In genomic region chr9:103226806-103227205, GRCm38 (mm10) we compare ENCODE assay signal across 16 mouse cellular contexts. TPM values are rescaled to one million over a fixed set of nuclear protein-coding genes. Genes with fewer than 3 reads are reported as not detected.
DNase-seq lines count a peak whose midpoint lies in the region; ATAC-seq lines count a peak whose summit lies in the region.
"Had no signal": no experiment of that assay in that cellular context is flagged by ENCODE, and none has a peak within 500 bp of the region (broad histone marks: within the 10 kb centered on the region; RNA-seq: fewer than 3 reads in every experiment).

No protein-coding gene starts in this region.

- no peaks in the 10 kb centered on the region for H3K9me3 ChIP-seq in kidney, embryonic 14.5 days (ENCODE audit: control insufficient read depth, low read length)
- H3K9me3 ChIP-seq: heart, embryonic 10.5 days; stomach, embryonic 15.5 days had no signal

- H3K9ac ChIP-seq in kidney, embryonic 14.5 days (ENCODE audit: low read depth, low read length), result no peak overlapping the region
- H3K9ac ChIP-seq: stomach, embryonic 15.5 days had no signal

- no peak overlapping the region for H3K4me3 ChIP-seq in kidney, embryonic 14.5 days (ENCODE audit: low read length)
- H3K4me3 ChIP-seq: heart, embryonic 10.5 days; stomach, embryonic 15.5 days had no signal

- no peak for ATAC-seq in kidney, embryonic 14.5 days (ENCODE audit: low FRiP score, low TSS enrichment)
- no peak for ATAC-seq in cerebellum, adult (ENCODE audit: insufficient number of reproducible peaks, low FRiP score, low TSS enrichment)
- ATAC-seq: intestine, embryonic 16.5 days had no signal

- DNase-seq in adrenal gland, adult 2 months, result peak; percentile 29
- no peak for DNase-seq in adrenal gland, adult 8-10 months
- DNase-seq in kidney, postnatal 10 days, result peak; percentile 79
- peak; percentile 33 to 63 for DNase-seq in kidney, postnatal 36 days
- DNase-seq in ovary, postnatal 14 days (ENCODE audit: low spot score), result peak; percentile 22
- DNase-seq in frontal cortex, postnatal 14 days (ENCODE audit: low spot score in 2 of 2), result no peak
- DNase-seq: cerebellum, adult 11 months; embryo, embryonic 11 days; thymus, postnatal 4 days had no signal

- H3K36me3 ChIP-seq in kidney, embryonic 14.5 days (ENCODE audit: control insufficient read depth, insufficient read depth, low read length), result no peaks in the 10 kb centered on the region
- H3K36me3 ChIP-seq: heart, embryonic 10.5 days; stomach, embryonic 15.5 days had no signal

- WGBS in kidney, embryonic 14.5 days, result 88% methylated on average over 15 of the region's 15 CpGs

- no peaks in the 10 kb centered on the region for H3K27me3 ChIP-seq in kidney, embryonic 14.5 days (ENCODE audit: control insufficient read depth, insufficient read depth, low read length)
- H3K27me3 ChIP-seq: stomach, embryonic 15.5 days had no signal

- no peak overlapping the region for H3K27ac ChIP-seq in kidney, embryonic 14.5 days (ENCODE audit: low read depth, low read length)
- H3K27ac ChIP-seq: heart, embryonic 10.5 days; stomach, embryonic 15.5 days had no signal

- H3K4me1 ChIP-seq in kidney, embryonic 14.5 days (ENCODE audit: control insufficient read depth, insufficient read depth, low read length), result no peaks in the 10 kb centered on the region
- H3K4me1 ChIP-seq: stomach, embryonic 15.5 days had no signal

- no peak overlapping the region for H3K4me2 ChIP-seq in kidney, embryonic 14.5 days (replicated peaks; ENCODE audit: low read depth, low read length)
- H3K4me2 ChIP-seq: stomach, embryonic 15.5 days had no signal

RNA-seq across cellular contexts. Expression of gene Gm20425, which starts 3.3 kb away (rescaled TPM):
- total RNA-seq in adrenal gland, adult 2 months (2021), result 10 to 100 TPM; 13.3 to 20.2 TPM
- 0.06 TPM in 1 of 2 replicates, not detected in the other for polyA plus RNA-seq in adrenal gland, adult 2 months (2012; rRNA removed)
- 10 to 100 TPM; 14.1 to 20.5 (median 17.7) TPM for total RNA-seq in adrenal gland, adult 8-10 months (2022)
- polyA plus RNA-seq in kidney, embryonic 14.5 days (2014; fragmentation: Nextera tagmentation; extraction: Ambion mirVana), result 1.4 TPM in 1 of 2 replicates, not detected in the other
- total RNA-seq: neutrophil, adult 5-6 weeks had no signal
- polyA plus RNA-seq: intestine, embryonic 16.5 days; limb, embryonic 11.5 days had no signal

RNA-seq across cellular contexts. Expression of gene Trf, which starts 3.4 kb away (rescaled TPM):
- 100 to 1,000 TPM; 241 to 278 TPM for total RNA-seq in adrenal gland, adult 2 months (2021)
- polyA plus RNA-seq in adrenal gland, adult 2 months (2012; rRNA removed), result 430 and 1,156 TPM in 2 replicates
- total RNA-seq in adrenal gland, adult 8-10 months (2022), result 100 to 1,000 TPM; 104 to 194 (median 130) TPM
- polyA plus RNA-seq in kidney, embryonic 14.5 days (2014; fragmentation: Nextera tagmentation; extraction: Ambion mirVana), result 12.8 and 17.2 TPM in 2 replicates

RNA-seq across cellular contexts. Expression of gene Srprb, which starts 24.9 kb away (rescaled TPM):
- 10 to 100 TPM; 40.7 to 44.0 TPM for total RNA-seq in adrenal gland, adult 2 months (2021)
- 59.4 and 65.7 TPM in 2 replicates for polyA plus RNA-seq in adrenal gland, adult 2 months (2012; rRNA removed)
- 10 to 100 TPM; 38.6 to 47.5 (median 43.1) TPM for total RNA-seq in adrenal gland, adult 8-10 months (2022)
- 48.0 and 63.6 TPM in 2 replicates for polyA plus RNA-seq in kidney, embryonic 14.5 days (2014; fragmentation: Nextera tagmentation; extraction: Ambion mirVana)

Comparison
In these comparisons a context has a peak if more than half of its experiments do, and no peak if none do; other contexts are left out.
1. DNase-seq: peak in adrenal gland, adult 2 months (single experiment), kidney, postnatal 10 days (single experiment), kidney, postnatal 36 days (2 of 2) and ovary, postnatal 14 days (single experiment); none in adrenal gland, adult 8-10 months (single experiment) and frontal cortex, postnatal 14 days (0 of 2).